14 mouse cellular contexts compared by ENCODE assay signal in genomic region chr17:85372076-85372475, GRCm38 (mm10).
DNase-seq lines count a peak whose midpoint lies in the region; ATAC-seq lines count a peak whose summit lies in the region.
"Had no signal": no experiment of that assay in that cellular context is flagged by ENCODE, and none has a peak within 500 bp of the region (broad histone marks: within the 10 kb centered on the region; RNA-seq: fewer than 3 reads in every experiment).

No protein-coding gene starts in this region.

- ATAC-seq in granulocyte monocyte progenitor cell, adult 5-6 weeks (replicated peaks; ENCODE audit: poor library complexity, severe bottlenecking) = no peak
- ATAC-seq: forebrain, embryonic 15.5 days had no signal

- DNase-seq in adrenal gland, postnatal 10 days = peak; percentile 26
- DNase-seq in adrenal gland, adult 8-10 months = no peak
- peak; percentile 59 for DNase-seq in kidney, postnatal 10 days
- no peak for DNase-seq in kidney, postnatal 25 days
- peak; percentile 10 for DNase-seq in Muller cell, postnatal 12 days (ENCODE audit: inconsistent ontology term)
- peak; percentile 5 for DNase-seq in fibroblast of lung, adult 2 months (ENCODE audit: low read depth)
- no peak for DNase-seq in layer of hippocampus, postnatal 14 days (ENCODE audit: low spot score in 2 of 2)
- DNase-seq: cerebellum, adult 9-11 months; gastrocnemius, postnatal 36 days; kidney, adult 11 months; right cerebral cortex, adult 18-20 months; thymus, adult 2 months had no signal

Comparison
In these comparisons a context has a peak if more than half of its experiments do, and no peak if none do; other contexts are left out.
1. DNase-seq: peak in adrenal gland, postnatal 10 days (single experiment), kidney, postnatal 10 days (single experiment), Muller cell, postnatal 12 days (single experiment) and fibroblast of lung, adult 2 months (single experiment); none in adrenal gland, adult 8-10 months (single experiment), kidney, postnatal 25 days (0 of 2) and layer of hippocampus, postnatal 14 days (0 of 2).